Mouse (Mus musculus) liver, embryonic 13.5 days (tissue): ENCODE data around the gene Fanca. TPM values are rescaled to one million over a fixed set of nuclear protein-coding genes. Genes with fewer than 3 reads are reported as not detected.
A peak's percentile ranks its signal among the peaks of the same experiment; 100 is the strongest.
"Not testable (repeated sequence)": the region's sequence is repeated elsewhere in the genome, so short reads cannot be mapped to it uniquely, and the experiment has no call there.

Experiments
- ATAC-seq: fragments of 200-750 bp; cut with Nextera tagmentation; 2 replicates; pipeline ENCODE4 v1.8.0; 2017; ENCODE audit warnings: low read depth, mild to moderate bottlenecking, moderate number of reproducible peaks, moderate library complexity
- DNase-seq: peaks from one replicate; pipeline ENCODE4 v3.0.0; 2022
- H3K27ac ChIP-seq: fragments of 300-500 bp; sonication (generic); 2 replicates; pipeline ENCODE4 v1.5.1; 2015; ENCODE audit warnings: moderate library complexity, mild to moderate bottlenecking, inconsistent platforms
- H3K27me3 ChIP-seq: fragments of 300-500 bp; sonication (generic); 2 replicates; pipeline ENCODE4 v1.6.1; 2015; ENCODE audit warnings: mild to moderate bottlenecking, inconsistent platforms
- H3K36me3 ChIP-seq: fragments of 300-500 bp; sonication (generic); 2 replicates; pipeline ENCODE4 v1.6.1; 2015; ENCODE audit warnings: mild to moderate bottlenecking, inconsistent platforms
- H3K4me1 ChIP-seq: fragments of 300-500 bp; sonication (generic); replicated peaks from 2 replicates; pipeline ENCODE4 v1.6.1; 2015; ENCODE audit warnings: inconsistent platforms
- H3K4me2 ChIP-seq: fragments of 300-500 bp; sonication (generic); 2 replicates; pipeline ENCODE4 v1.6.1; 2015; ENCODE audit warnings: inconsistent platforms, mild to moderate bottlenecking, moderate library complexity
- H3K4me3 ChIP-seq: fragments of 300-500 bp; sonication (generic); replicated peaks from 2 replicates; pipeline ENCODE4 v1.5.1; 2015; ENCODE audit warnings: mild to moderate bottlenecking, inconsistent platforms
- H3K9ac ChIP-seq: fragments of 300-500 bp; sonication (generic); 2 replicates; pipeline ENCODE4 v1.6.1; 2015; ENCODE audit warnings: mild to moderate bottlenecking, inconsistent platforms
- H3K9me3 ChIP-seq: fragments of 300-500 bp; sonication (generic); replicated peaks from 2 replicates; pipeline ENCODE4 v1.6.1; 2016; ENCODE audit warnings: inconsistent platforms
- WGBS: fragments of 180-500 bp; shearing (Covaris S2); methylation state at CpG from one replicate; pipeline ENCODE4 v1.1.7; 2015; ENCODE audit not compliant: insufficient replicate concordance; 5-methylcytosine and 5-hydroxymethylcytosine counted together
- polyA plus RNA-seq: library from polyadenylated mRNA; unstranded; fragments of >200 nt; fragmentation: Nextera tagmentation; extraction: Ambion mirVana; gene quantifications from 2 replicates; pipeline ENCODE4 v1.2.1, GENCODE M21; 2015

Gene Fanca
- polyA plus RNA-seq, 1 experiment from 2014 or later: 18.3 TPM

DNA sequence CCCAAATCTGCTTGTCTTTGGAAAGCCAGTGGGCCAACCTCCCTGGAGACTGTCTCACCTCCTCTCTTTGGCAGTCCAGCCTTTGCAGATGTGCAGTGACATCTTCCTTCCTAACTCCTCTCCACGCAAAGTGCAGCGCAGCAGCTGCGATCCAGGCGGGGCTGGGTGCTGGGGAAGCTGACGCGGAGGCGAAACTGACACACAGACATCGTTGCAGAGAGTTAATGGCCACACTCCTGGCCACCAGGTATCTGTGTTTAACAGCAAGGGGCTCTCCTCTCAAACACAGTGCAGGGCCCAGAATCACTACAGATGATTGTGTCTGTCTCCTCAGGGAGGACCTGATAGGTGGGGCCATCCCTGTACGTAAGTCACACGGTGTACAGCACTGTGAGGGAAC is 47.2 kb downstream of the Fanca start:
- H3K27me3 ChIP-seq: no peaks in the 10 kb centered on the region
- no peak for ATAC-seq
- peaks cover 90% of the 10 kb centered on the region for H3K36me3 ChIP-seq
- WGBS: 81% methylated on average over 10 of the region's 10 CpGs
- peaks cover 3% of the 10 kb centered on the region; the same call in 1 of the 2 replicates for H3K4me1 ChIP-seq
- no peak overlapping the region for H3K4me2 ChIP-seq
- no peak overlapping the region for H3K27ac ChIP-seq
- H3K9me3 ChIP-seq: no peaks in the 10 kb centered on the region
- H3K4me3 ChIP-seq: no peak overlapping the region
- no peak overlapping the region for H3K9ac ChIP-seq
- no peak for DNase-seq

DNA sequence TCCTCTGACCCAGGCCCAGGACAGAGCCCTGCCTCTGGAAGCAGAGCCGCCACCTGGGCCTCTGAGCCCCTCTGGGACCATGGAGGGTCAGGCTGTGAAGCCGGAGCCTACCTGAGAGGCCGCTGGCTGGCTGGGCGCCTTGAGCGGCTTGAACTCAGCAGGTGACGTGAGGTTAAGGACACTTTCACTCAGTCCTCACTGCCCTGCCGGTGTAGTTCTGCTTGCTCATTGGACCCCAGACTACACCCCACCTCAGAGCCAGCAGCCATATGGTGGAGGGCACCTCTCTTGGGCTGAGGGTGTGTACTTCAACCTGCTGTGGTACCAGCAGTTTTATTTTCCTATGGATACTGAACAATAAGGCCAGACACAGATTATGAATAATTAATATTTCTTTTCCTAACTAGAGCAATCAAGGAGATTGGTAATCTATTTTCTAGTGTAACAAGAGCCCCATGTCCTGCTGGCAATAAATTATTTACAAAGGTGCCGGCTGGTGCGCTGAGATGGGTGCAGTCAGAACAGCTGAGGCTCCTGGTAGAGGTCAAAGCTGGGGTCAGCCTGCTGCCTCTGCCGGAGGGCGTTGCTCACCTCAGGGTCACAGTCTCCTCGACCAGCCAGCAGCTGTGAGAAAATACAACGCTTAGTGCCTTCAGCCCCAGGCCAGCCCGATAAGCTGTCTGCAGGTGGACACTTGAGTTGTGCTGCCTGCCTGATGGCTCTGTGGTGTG is 50.3 kb downstream of the Fanca start:
- 84% methylated on average over 14 of the region's 14 CpGs for WGBS
- Histone ChIP-seq H3K4me2 (no peak overlapping the region), H3K4me1 (peaks cover 3% of the 10 kb centered on the region; the same call in 1 of the 2 replicates), H3K36me3 (peaks cover 91% of the 10 kb centered on the region), H3K27ac (no peak overlapping the region), H3K27me3 (no peaks in the 10 kb centered on the region), H3K4me3 (no peak overlapping the region), H3K9ac (no peak overlapping the region), H3K9me3 (no peaks in the 10 kb centered on the region)
- ATAC-seq (peak; percentile 24), DNase-seq (no peak)

DNA sequence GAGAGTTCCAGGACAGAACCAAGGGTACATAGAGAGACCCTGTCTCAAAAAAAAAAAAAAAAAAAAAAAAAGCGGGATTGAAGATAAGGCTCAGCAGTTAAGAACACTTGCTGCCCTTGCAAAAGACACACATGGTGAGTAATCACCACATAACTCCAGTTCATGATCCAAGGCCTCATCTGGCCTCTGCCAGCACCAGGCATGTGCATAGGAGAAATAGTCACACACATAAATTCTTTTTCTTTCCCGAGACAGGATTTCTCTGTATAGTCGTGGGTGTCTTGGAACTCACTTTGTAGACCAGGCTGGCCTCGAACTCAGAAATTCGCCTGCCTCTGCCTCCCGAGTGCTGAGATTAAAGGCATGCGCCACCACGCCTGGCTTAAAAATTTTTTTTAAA is 60.8 kb downstream of the Fanca start:
- H3K4me2 ChIP-seq, H3K27ac ChIP-seq, H3K9ac ChIP-seq, ATAC-seq, H3K27me3 ChIP-seq, H3K9me3 ChIP-seq, DNase-seq, H3K4me3 ChIP-seq: not testable (repeated sequence)
- Histone ChIP-seq H3K4me1 (peaks cover 27% of the 10 kb centered on the region), H3K36me3 (peaks cover 55% of the 10 kb centered on the region)
- 74% methylated on average over 8 of the region's 8 CpGs for WGBS

DNA sequence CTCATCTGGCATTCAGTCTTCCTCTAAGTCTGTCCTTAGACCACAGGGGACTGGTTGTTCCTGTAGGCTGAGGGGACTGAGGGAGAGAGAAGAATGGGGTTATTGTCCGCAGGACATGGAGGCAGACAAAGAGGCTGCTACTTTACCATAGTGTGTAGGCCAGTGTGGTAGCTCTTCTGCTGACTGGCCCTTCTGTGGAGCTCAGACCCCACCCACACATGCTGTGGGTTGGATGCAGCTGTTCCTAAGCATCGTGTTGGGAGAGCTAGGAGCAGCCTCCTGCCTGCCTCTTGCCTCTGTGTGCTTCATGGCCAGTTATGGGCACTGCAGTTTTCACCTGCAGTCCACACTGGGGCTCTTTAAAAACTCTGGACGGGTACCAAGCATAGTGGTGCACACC is 61.3 kb downstream of the Fanca start:
- Histone ChIP-seq H3K27me3 (no peaks in the 10 kb centered on the region), H3K4me2 (no peak overlapping the region), H3K4me1 (peaks cover 28% of the 10 kb centered on the region), H3K9ac (no peak overlapping the region), H3K27ac (no peak overlapping the region), H3K36me3 (peaks cover 55% of the 10 kb centered on the region), H3K4me3 (no peak overlapping the region), H3K9me3 (no peaks in the 10 kb centered on the region)
- no peak for DNase-seq
- WGBS: 80% methylated on average over 3 of the region's 3 CpGs
- ATAC-seq: no peak

DNA sequence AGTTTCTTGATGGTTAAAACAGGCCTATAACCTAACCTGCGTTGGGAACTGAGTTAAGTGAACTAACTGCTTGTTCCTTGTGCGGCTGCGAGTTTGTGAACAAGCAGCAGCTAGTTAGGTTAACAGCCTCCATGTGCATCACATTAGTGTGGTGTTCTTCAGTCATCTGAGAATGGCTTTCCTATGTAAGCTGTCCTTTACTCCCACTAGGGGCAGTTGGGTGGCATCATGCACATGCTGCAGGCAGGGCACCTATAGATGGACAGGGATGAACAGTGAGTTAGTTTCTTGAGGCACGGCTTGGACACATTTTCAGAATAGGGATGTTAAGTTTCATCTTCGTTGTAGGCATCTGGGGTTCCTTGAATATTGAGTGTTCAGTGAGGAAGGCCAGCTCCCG is 63.2 kb downstream of the Fanca start:
- ATAC-seq: no peak

DNA sequence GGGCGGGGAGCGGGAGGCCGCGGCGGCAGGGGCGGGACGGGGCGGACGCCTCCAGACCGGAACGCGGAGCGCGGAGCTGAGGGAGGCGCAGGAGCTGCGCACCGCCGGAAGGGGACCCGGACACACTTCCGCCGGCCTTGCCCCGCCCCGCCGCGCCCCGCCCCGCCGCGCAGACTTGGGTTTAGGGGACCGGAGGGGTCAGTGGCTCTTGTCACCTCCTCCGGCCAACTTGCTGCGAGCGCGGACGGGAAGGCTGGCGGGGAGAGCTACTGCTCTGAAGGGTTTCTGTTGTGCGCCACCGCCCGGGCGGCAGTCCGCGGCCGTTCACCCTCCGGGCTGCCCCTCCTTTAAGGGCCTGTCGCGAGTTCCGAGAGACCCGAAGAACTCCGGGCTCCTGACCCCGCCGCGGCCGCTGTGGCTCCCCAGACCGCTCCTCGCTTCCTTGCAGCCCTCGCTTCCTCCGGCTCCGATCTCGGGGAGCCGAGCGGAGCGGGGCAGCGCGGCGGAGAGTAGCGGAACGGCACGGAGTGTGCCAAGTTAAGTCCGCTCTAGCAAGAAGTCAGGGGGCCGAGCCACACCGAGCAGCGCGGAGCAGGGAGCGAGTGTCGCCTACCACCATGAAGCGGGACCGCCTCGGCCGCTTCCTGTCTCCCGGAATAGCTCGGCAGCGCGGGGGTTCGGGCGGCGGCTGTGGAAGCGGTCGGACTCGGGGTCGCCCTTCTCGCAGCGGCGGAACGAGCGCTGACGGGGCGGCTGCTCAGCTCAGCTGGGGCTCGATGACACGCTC is 64.1 kb downstream of the Fanca start, which contains the start of the genes Zfp276 and Vps9d1:
Zfp276 (plus strand) TSS at position 97 of the 787 bp plus-strand sequence.
Vps9d1 (minus strand) TSS at position 250 of the 787 bp plus-strand sequence.
- peak within 1 kb of the TSS; percentile 97 for H3K4me3 ChIP-seq
- peak; percentile 76 for DNase-seq
- under 1% methylated on average over 89 of the region's 99 CpGs for WGBS
- peaks cover 54% of the 10 kb centered on the region for H3K36me3 ChIP-seq
- peaks cover 28% of the 10 kb centered on the region for H3K4me1 ChIP-seq
- ATAC-seq: peak; percentile 96
- H3K4me2 ChIP-seq: peak within 1 kb of the TSS; percentile 96
- no peaks in the 10 kb centered on the region for H3K27me3 ChIP-seq
- peak within 1 kb of the TSS; percentile 97 for H3K9ac ChIP-seq
- H3K9me3 ChIP-seq: no peaks in the 10 kb centered on the region
- H3K27ac ChIP-seq: peak within 1 kb of the TSS; percentile 84

More for the DNA sequence above, 63.2 kb downstream of the Fanca start:
- Histone ChIP-seq H3K36me3 (peaks cover 57% of the 10 kb centered on the region), H3K27me3 (no peaks in the 10 kb centered on the region), H3K9me3 (no peaks in the 10 kb centered on the region), H3K4me2 (peak overlapping the region; percentile 96), H3K9ac (peak overlapping the region; percentile 97), H3K27ac (peak overlapping the region; percentile 84; the same call in 1 of the 2 replicates), H3K4me3 (peak overlapping the region; percentile 97), H3K4me1 (peaks cover 28% of the 10 kb centered on the region)
- no peak for DNase-seq
- WGBS: 64% methylated on average over 6 of the region's 6 CpGs

DNA sequence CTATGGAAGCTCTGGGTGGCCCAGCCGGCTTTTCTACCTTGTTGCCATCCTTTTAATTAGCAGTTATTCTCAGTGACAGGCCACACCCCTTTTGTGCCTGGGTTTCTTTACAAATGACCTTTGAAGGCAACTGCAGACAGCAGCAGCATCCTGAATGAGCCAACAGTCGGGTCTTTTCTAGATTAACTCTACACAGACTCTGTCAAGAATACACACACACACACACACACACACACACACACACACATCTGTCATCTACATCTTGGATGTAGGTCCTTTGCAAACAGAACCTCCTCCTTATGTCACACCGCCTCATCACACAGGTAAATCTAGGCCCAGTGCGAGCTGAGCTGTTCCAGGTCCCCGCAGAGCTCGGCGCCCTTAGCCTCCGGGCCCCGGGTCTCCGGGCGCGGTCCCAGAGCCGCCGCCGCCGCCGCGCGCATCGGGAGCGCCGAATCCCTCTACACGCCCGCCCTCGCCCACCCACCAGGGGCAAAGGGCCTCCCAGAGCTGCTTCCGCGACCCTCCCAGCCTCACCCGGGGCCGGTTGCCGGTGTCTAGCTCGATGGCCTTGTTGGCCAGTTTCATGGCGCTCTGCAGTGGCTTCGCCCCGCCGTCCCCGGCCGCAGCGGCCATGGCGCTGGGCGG is 64.8 kb downstream of the Fanca start:
- H3K4me2 ChIP-seq: peak overlapping the region; percentile 96
- H3K9ac ChIP-seq: peak overlapping the region; percentile 97
- peak overlapping the region; percentile 84 for H3K27ac ChIP-seq
- peak; percentile 43 for ATAC-seq
- peak overlapping the region; percentile 97 for H3K4me3 ChIP-seq
- no peaks in the 10 kb centered on the region for H3K27me3 ChIP-seq
- H3K36me3 ChIP-seq: peaks cover 54% of the 10 kb centered on the region
- DNase-seq: no peak
- no peaks in the 10 kb centered on the region for H3K9me3 ChIP-seq
- H3K4me1 ChIP-seq: peaks cover 28% of the 10 kb centered on the region
- WGBS: 1% methylated on average over 31 of the region's 40 CpGs

DNA sequence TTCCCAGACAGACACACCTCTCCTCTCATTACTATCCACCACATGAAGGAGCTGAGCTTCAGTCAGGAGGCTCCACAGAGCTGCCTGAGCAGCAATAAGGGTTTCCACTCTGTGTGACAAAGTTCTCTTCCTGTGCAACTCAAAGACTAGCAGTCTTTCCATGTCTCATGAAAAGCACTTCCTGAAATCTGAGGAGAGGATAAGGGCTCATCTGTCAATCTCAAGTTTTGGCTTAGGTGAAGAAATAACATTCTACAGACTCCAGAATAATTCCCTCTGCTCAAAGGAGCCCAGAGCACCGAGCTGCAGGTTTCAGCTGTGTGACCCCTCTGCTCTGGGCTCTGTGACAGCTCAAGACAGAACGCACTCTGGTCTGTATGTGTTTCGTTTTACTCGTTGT is 65.5 kb downstream of the Fanca start:
- no peaks in the 10 kb centered on the region for H3K27me3 ChIP-seq
- H3K4me1 ChIP-seq: peaks cover 28% of the 10 kb centered on the region
- 50% methylated on average over 4 of the region's 4 CpGs for WGBS
- peaks cover 54% of the 10 kb centered on the region for H3K36me3 ChIP-seq
- peak overlapping the region; percentile 36; the same call in 1 of the 2 replicates for H3K27ac ChIP-seq
- DNase-seq: no peak
- no peaks in the 10 kb centered on the region for H3K9me3 ChIP-seq
- H3K4me3 ChIP-seq: peak overlapping the region; percentile 97
- ATAC-seq: no peak
- H3K4me2 ChIP-seq: peak overlapping the region; percentile 96
- peak overlapping the region; percentile 97 for H3K9ac ChIP-seq

DNA sequence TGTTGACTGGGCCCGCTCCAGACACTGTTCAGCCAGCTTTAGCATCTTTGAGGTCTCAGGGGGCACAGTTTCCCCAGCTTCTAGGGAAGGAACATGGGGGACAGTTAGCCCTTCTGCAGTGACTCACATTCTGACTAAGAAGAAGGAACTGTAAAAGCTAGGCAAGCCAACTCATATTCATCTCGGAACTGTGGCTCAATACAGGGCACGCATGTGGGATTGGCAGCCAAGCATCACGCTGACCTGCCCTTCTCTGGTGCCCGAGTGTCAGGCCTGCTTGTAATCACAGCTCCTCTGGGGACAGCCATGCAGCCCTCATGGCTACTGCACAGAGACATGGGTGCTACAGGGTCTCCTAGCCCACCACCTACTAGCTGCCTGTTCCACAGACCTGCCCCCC is 67.4 kb downstream of the Fanca start:
- no peak overlapping the region for H3K27ac ChIP-seq
- no peak for DNase-seq
- peaks cover 52% of the 10 kb centered on the region for H3K36me3 ChIP-seq
- H3K4me1 ChIP-seq: peaks cover 24% of the 10 kb centered on the region
- H3K4me2 ChIP-seq: no peak overlapping the region
- no peaks in the 10 kb centered on the region for H3K27me3 ChIP-seq
- WGBS: 81% methylated on average over 5 of the region's 5 CpGs
- H3K9ac ChIP-seq: no peak overlapping the region
- H3K4me3 ChIP-seq: no peak overlapping the region
- ATAC-seq: no peak
- no peaks in the 10 kb centered on the region for H3K9me3 ChIP-seq

DNA sequence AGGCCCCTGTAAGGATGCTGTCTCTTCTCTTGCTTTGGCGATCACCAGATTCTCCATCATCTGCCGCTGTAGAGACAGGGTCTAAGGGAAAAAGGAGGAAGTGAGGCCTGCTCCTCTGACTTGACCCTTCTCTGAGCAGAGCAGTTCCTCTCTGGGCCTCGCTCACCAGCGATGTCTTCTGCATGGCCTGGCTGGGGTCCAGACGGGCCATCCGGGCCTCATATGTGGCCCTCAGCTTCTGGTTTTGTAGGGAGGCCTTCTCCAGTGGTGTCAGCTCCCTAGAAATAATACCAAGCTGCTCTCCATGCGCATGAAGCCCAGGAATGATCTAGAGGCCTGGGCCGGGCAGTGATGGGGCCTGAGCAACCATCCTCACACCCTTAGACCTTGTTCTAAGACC is 69.8 kb downstream of the Fanca start:
- Histone ChIP-seq H3K27me3 (no peaks in the 10 kb centered on the region), H3K27ac (no peak overlapping the region)
- ATAC-seq: no peak

DNA sequence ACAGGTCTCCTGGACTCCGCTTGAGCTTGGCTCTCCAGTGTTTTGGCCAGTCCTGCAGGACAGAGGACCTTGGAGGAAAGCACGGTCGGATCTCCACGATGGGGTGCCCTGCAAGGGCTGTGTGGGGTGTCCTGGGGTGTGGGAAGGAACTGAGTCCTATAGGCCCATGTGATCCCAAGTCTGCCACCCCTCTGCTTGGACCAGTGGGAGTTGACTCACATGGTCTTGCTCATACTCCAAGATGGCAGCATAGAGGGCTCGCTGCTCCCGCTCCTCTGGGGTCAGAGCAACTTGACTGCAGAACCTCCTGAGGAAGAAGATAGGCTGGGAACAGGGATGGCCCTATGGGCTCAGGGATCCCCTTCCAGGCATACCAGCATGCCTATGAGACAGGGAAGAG is 70.6 kb downstream of the Fanca start:
- WGBS: 85% methylated on average over 6 of the region's 6 CpGs
- Histone ChIP-seq H3K4me2 (no peak overlapping the region), H3K9ac (no peak overlapping the region), H3K4me1 (peaks cover 3% of the 10 kb centered on the region), H3K27ac (no peak overlapping the region), H3K9me3 (no peaks in the 10 kb centered on the region), H3K36me3 (peaks cover 54% of the 10 kb centered on the region), H3K27me3 (no peaks in the 10 kb centered on the region), H3K4me3 (no peak overlapping the region)
- ATAC-seq (no peak), DNase-seq (no peak)

More for the DNA sequence above, 69.8 kb downstream of the Fanca start:
- no peak for DNase-seq
- WGBS: 77% methylated on average over 8 of the region's 8 CpGs
- Histone ChIP-seq H3K4me1 (peaks cover 12% of the 10 kb centered on the region), H3K36me3 (peaks cover 54% of the 10 kb centered on the region), H3K4me3 (no peak overlapping the region), H3K9me3 (no peaks in the 10 kb centered on the region), H3K9ac (no peak overlapping the region), H3K4me2 (no peak overlapping the region)
